ENCODE assay signal across 12 mouse cellular contexts in the genomic region with DNA sequence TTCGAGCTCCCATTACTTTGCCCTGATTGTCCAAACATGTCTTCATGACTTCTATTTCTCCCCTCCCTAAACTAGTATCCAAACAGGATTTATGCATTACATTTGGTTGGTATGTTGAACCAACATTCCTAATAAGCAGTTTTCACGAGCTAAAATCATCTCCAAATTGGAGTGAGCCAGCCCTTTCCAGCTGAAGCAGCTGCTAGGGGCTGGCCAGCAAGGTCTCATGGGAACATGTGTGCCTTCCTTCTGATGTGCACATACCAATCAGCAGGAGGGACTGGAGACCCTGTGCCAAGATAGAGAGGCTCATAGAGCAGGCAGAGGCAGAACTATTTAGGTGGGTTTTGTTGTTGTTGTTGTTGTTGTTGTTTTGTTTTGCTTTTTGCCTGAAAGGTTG.
A peak's percentile ranks its signal among the peaks of the same experiment; 100 is the strongest.
DNase-seq lines count a peak whose midpoint lies in the region; ATAC-seq lines count a peak whose summit lies in the region.
"Had no signal": no experiment of that assay in that cellular context is flagged by ENCODE, and none has a peak within 500 bp of the region (broad histone marks: within the 10 kb centered on the region; RNA-seq: fewer than 3 reads in every experiment).

No protein-coding gene starts in this region.

- intact Hi-C loops in heart, postnatal 25 days (cut with DNase I): no loop called here

- peak; percentile 16 for DNase-seq in adrenal gland, postnatal 10 days
- no peak for DNase-seq in adrenal gland, postnatal 4 days (ENCODE audit: low spot score in 2 of 2)
- DNase-seq in heart, adult 18-20 months: peak; percentile 13 to 25
- DNase-seq in heart, postnatal 25 days (ENCODE audit: low spot score): no peak
- peak; percentile 22 to 49 for DNase-seq in kidney, postnatal 4 days
- DNase-seq in kidney, adult 18-20 months: no peak
- peak; percentile 41 for DNase-seq in adipocyte (ENCODE audit: low spot score)
- DNase-seq: adrenal gland, postnatal 36 days; cerebellum, adult 11-12 months; kidney, postnatal 25 days; spleen, adult 18-20 months had no signal

- ATAC-seq in frontal cortex, adult (ENCODE audit: low TSS enrichment): no peak

Comparison
In these comparisons a context has a peak if more than half of its experiments do, and no peak if none do; other contexts are left out.
1. DNase-seq: peak in adrenal gland, postnatal 10 days (single experiment), heart, adult 18-20 months (2 of 2), kidney, postnatal 4 days (2 of 2) and adipocyte (single experiment); none in adrenal gland, postnatal 4 days (0 of 2), heart, postnatal 25 days (single experiment) and kidney, adult 18-20 months (single experiment).